Mouse (Mus musculus) megakaryocyte, embryonic 14.5 days (primary cell): ENCODE data around the gene Morn4.

Source experiments
- FLI1 ChIP-seq: IDR thresholded peaks from 2 replicates; pipeline ENCODE4 v1.6.1; 2012; ENCODE audit warnings: low read length, inconsistent platforms, mixed read lengths
- GATA1 ChIP-seq: IDR thresholded peaks from 3 replicates; pipeline ENCODE4 v1.6.1; 2012; ENCODE audit warnings: mixed read lengths, low read length, inconsistent platforms, borderline replicate concordance

DNA sequence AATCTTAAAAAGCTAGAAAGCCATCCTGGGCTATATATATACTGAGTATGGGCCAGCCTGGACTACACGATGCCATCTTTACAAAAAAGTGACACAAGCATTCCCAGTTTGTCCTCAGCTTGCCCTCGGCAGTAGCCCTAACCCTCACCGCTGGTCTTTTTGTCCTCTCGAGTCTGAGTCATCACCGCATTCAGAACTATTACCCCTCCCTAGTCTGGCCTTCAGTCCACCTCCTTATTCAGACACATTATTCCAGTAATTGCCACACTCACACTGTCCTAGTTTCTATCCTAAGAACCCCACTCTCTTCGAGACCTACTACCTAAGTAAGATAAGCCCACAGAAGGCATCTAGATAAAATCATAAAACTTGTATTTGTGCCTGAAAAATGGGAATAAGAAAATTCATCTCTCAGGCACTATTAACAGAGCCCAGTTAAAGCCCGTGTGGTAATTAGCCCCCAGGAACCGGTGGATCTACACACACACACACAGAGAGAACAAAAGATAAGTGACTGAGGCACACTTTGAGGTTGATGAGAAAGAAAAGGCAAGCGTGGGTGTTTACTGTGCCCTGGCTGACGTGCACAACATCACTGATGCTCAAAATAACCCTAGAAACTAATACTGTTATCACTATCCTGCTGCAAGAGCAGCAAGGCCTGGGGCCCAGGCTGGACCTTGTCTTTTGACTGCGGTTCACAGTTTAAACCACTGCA, 39.5 kb upstream of the Morn4 start:
- TF ChIP-seq FLI1 (no peak), GATA1 (no peak)
